In the genomic region with DNA sequence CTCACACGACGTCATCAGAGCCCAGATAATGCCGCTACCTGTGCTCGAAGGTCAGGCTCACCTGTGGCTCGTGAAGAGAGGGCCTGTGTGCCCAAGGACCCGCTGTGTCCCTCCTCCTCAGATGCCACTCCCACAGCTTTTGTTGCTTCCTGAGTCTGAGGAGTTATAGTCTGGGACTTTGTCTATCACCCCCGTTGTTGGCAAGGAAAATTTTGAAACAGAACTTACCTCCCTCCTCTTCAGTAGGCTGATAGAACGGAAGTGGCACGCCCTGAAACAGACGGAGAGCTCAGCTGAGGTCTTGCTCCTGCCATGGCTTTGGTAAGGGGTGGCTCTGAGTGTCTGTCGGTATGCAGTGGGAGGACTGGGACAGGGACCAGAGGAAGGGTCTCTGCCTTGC, we compare ENCODE assay signal across 23 mouse cellular contexts. TPM values are rescaled to one million over a fixed set of nuclear protein-coding genes. Genes with fewer than 3 reads are reported as not detected.
"Had no signal": no experiment of that assay in that cellular context is flagged by ENCODE, and none has a peak within 500 bp of the region (broad histone marks: within the 10 kb centered on the region; RNA-seq: fewer than 3 reads in every experiment).

No protein-coding gene starts in this region.

- H3K4me1 ChIP-seq: midbrain, embryonic 10.5 days; midbrain, embryonic 15.5 days had no signal

- H3K9ac ChIP-seq: liver, embryonic 14.5 days; lung, embryonic 14.5 days; midbrain, embryonic 15.5 days had no signal

- H3K27me3 ChIP-seq: midbrain, embryonic 15.5 days had no signal

- H3K4me3 ChIP-seq: midbrain, embryonic 10.5 days; midbrain, embryonic 15.5 days; myocyte had no signal

- H3K4me2 ChIP-seq: lung, embryonic 14.5 days; midbrain, embryonic 15.5 days had no signal

- H3K9me3 ChIP-seq: midbrain, embryonic 10.5 days; midbrain, embryonic 15.5 days had no signal

- DNase-seq: lung, adult 18-20 months; lung, embryonic 14.5 days; lung, postnatal 10 days; lung, postnatal 4 days; retina, postnatal 1 day; right cerebral cortex, adult 18-20 months; right cerebral cortex, postnatal 25 days; right cerebral cortex, postnatal 4 days; spleen, adult 18-20 months; thymus, adult 18-20 months; thymus, postnatal 14 days; thymus, postnatal 36 days had no signal

- H3K27ac ChIP-seq: liver, embryonic 14.5 days; midbrain, embryonic 10.5 days; midbrain, embryonic 15.5 days had no signal

- ATAC-seq: midbrain, embryonic 15.5 days had no signal

RNA-seq across cellular contexts. Expression of gene Cdc42ep2, which starts 25.6 kb away (rescaled TPM):
- total RNA-seq: megakaryocyte-erythroid progenitor cell, adult 5-6 weeks had no signal

RNA-seq across cellular contexts. Expression of gene Slc22a20, which starts 35.7 kb away (rescaled TPM):
- total RNA-seq: megakaryocyte-erythroid progenitor cell, adult 5-6 weeks had no signal
- polyA plus RNA-seq: lung, embryonic 14.5 days; lung, embryonic 16.5 days; midbrain, embryonic 10.5 days; midbrain, embryonic 15.5 days; myocyte; neural tube, embryonic 11.5 days; neural tube, embryonic 14.5 days; stomach, embryonic 14.5 days; stomach, embryonic 16.5 days; thymus, postnatal 0 days had no signal
